Mouse (Mus musculus): ENCODE measurements at regions not wholly inside any gene's neighbourhood (a gene's known extent, or its start where the extent isn't known, plus 50 kb on each side); places are given as distances from the start of the nearest gene placed in this dataset.

- DNase-seq (ENCODE audit: low spot score in 2 of 2) = no peak
Observed at GRCm38 (mm10) chr5:54254005-54254404, 255.7 kb downstream of the Stim2 start.

- no peak for DNase-seq (ENCODE audit: low spot score in 2 of 2)
Observed at GRCm38 (mm10) chr5:54258087-54258733, 259.9 kb downstream of the Stim2 start.

- DNase-seq (ENCODE audit: low spot score in 2 of 2) = no peak
Observed at GRCm38 (mm10) chr5:54264867-54265434, 266.7 kb downstream of the Stim2 start.

- no peak for DNase-seq (ENCODE audit: low spot score in 2 of 2)
Observed at GRCm38 (mm10) chr5:54267905-54268590, 269.7 kb downstream of the Stim2 start.

- no peak for DNase-seq (ENCODE audit: low spot score in 2 of 2)
Observed at GRCm38 (mm10) chr5:54279357-54279756, 281.1 kb downstream of the Stim2 start.

- DNase-seq (ENCODE audit: low spot score in 2 of 2) = no peak
Observed at GRCm38 (mm10) chr5:54280670-54281069, 282.4 kb downstream of the Stim2 start.

- DNase-seq (ENCODE audit: low spot score in 2 of 2) = no peak
Observed at GRCm38 (mm10) chr5:54281121-54281520, 282.8 kb downstream of the Stim2 start.

GRCm38 (mm10) chr5:54290372-54291080 lies 292.2 kb downstream of the Stim2 start:
- no peak for DNase-seq (ENCODE audit: low spot score in 2 of 2)

GRCm38 (mm10) chr5:54291940-54292339 lies 293.6 kb downstream of the Stim2 start:
- DNase-seq (ENCODE audit: low spot score in 2 of 2) = no peak

- no peak for DNase-seq (ENCODE audit: low spot score in 2 of 2)
Observed at GRCm38 (mm10) chr5:54313660-54314279, 315.5 kb downstream of the Stim2 start.

- no peak for DNase-seq (ENCODE audit: low spot score in 2 of 2)
Observed at GRCm38 (mm10) chr5:54330415-54330814, 332.1 kb downstream of the Stim2 start.

- no peak for DNase-seq (ENCODE audit: low spot score in 2 of 2)
Observed at GRCm38 (mm10) chr5:54342976-54343375, 344.7 kb downstream of the Stim2 start.

- no peak for DNase-seq (ENCODE audit: low spot score in 2 of 2)
Observed at GRCm38 (mm10) chr5:54343432-54343831, 345.1 kb downstream of the Stim2 start.

GRCm38 (mm10) chr5:54348820-54349596 lies 350.7 kb downstream of the Stim2 start:
- DNase-seq (ENCODE audit: low spot score in 2 of 2) = no peak

- no peak for DNase-seq (ENCODE audit: low spot score in 2 of 2)
Observed at GRCm38 (mm10) chr5:54349775-54350332, 351.6 kb downstream of the Stim2 start.

- no peak for DNase-seq (ENCODE audit: low spot score in 2 of 2)
Observed at GRCm38 (mm10) chr5:54356105-54356504, 357.8 kb downstream of the Stim2 start.

- no peak for DNase-seq (ENCODE audit: low spot score in 2 of 2)
Observed at GRCm38 (mm10) chr5:54357501-54357900, 359.2 kb downstream of the Stim2 start.

- no peak for DNase-seq (ENCODE audit: low spot score in 2 of 2)
Observed at GRCm38 (mm10) chr5:54358221-54358620, 359.9 kb downstream of the Stim2 start.

All from frontal cortex, postnatal 14 days (tissue).